Mouse (Mus musculus): Measurements from ENCODE around the gene 4930402K13Rik.
"Not testable (repeated sequence)": the region's sequence is repeated elsewhere in the genome, so short reads cannot be mapped to it uniquely, and the experiment has no call there.

4930402K13Rik gene

DNA sequence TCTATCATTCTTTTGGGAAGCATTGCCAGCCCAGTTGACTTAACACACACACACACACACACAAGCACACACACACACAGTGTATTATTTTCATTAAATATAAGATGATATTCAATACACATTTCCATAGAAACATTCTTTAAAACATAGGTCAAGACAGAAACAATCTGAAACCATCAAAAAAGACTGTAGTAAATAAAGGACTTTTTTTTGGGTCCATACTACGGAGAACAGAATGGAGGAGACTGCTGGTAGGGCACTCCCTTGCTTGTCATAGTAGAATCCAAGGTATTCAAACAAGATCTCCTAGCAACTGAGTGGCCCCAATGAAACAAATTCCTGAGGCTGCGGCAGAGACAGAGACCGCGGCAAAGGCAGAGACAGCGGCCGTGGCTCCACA lies at the start of gene 4930402K13Rik:
Gene 4930402K13Rik, plus strand, starts transcription at position 301 of the 400 bp plus-strand sequence.
- no peak for DNase-seq (ENCODE audit: low spot score in 2 of 2)

DNA sequence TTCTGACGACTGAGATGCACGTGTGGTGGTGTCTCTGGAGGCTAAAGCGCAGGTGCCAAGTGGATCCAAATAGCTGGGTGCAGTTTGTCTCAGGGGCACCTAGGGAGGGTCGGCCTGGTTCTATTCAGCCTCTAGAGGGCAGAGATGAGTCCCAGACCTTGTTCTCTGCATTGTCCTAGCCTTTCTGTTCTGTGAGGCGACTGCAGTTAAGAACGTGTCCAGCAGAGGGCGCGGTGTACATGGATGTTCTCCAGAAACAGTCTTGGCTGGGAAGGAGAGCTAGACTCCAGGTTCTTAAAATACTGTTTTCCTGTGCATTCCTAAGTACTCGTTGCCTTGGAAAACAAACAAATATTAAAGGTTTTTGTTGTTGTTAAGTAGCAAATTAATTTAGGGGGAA lies 43.4 kb upstream of the 4930402K13Rik start:
- DNase-seq (ENCODE audit: low spot score in 2 of 2) = peak; percentile 81 to 97

DNA sequence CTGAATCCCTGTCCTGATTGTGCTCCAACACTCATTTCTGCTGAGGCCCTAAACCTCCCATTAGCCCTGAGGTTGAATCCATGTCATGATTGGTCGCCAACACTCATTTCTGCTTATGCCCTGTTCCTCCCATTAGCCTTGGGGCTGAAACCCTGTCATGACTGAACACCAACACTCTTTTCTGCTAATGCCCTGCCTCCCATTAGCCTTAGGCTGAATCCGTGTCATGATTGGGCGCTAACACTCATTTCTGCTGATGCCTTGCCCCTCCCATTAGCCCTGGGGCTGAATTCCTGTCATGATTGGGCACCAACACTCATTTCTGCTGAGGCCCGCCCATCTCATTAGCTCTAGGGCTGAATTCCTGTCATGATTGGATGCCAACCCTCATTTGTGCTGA lies 42.3 kb upstream of the 4930402K13Rik start:
- no peak for DNase-seq (ENCODE audit: low spot score in 2 of 2)

DNA sequence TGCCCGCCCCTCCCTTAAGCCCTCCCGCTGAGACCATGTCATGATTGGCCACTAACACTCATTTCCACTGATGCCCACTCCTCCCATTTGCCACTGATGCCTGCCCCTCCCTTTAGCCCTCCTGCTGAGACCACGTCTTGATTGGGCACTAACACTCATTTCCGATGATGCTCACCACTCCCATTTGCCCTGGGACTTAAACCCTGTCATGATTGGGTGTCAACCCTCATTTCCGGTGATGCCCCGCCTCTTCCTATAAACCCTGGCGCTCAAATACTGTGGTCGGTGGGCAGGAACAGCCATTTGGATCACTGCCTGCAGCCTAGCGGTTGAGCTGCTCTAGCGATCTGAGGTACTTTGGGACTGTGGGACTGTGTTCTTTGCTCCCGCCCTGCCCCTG lies 41.6 kb upstream of the 4930402K13Rik start, which contains the start of gene Fthl17f:
Gene Fthl17f, plus strand, starts transcription at position 301 of the 400 bp plus-strand sequence.
- not testable (repeated sequence) for DNase-seq (ENCODE audit: low spot score in 2 of 2)

DNA sequence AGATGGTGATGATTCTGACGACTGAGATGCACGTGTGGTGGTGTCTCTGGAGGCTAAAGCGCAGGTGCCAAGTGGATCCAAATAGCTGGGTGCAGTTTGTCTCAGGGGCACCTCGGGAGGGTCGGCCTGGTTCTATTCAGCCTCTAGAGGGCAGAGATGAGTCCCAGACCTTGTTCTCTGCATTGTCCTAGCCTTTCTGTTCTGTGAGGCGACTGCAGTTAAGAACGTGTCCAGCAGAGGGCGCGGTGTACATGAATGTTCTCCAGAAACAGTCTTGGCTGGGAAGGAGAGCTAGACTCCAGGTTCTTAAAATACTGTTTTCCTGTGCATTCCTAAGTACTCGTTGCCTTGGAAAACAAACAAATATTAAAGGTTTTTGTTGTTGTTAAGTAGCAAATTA lies 26.7 kb upstream of the 4930402K13Rik start:
- peak; percentile 59 to 88 for DNase-seq (ENCODE audit: low spot score in 2 of 2)

DNA sequence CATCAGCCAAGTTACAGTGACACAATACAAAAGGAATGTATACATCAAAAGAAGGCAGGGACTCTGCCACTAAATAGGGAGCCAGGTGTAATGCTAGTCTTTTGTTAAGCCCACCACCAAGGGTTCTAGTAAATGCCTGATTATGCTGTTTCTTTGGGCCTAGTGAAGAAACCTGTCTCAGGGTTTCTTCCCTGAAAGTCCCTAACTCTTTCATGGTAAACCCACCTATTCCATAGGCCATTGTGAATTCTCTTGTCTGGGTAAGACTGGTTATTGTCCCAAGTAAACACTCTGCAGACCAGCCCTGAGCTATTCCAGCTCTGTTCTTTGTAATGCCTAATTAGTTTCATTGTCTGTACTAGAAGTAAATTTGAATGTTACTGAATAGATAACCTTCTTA lies 9.3 kb upstream of the 4930402K13Rik start:
- not testable (repeated sequence) for DNase-seq (ENCODE audit: low spot score in 2 of 2)

DNA sequence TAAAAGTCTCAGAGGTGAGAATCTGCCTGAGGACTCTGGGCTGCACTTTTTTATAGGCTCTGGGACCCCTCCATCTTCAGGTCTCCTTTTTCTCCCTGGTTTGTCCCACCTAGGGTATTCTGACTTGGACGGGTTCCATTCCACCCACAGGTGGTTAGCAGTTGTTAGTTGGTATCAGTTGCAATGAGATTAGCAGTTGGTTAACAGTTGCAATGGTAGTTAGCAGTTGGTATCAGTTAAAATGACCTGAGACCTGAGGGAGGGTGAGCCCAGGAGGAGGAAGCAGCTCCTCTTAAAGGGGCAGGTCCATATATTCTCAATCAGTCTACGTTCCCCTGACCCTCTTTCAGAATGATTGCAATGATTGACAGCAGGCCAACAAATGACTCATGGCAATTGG lies 6.0 kb downstream of the 4930402K13Rik start:
- DNase-seq (ENCODE audit: low spot score in 2 of 2) = no peak

DNA sequence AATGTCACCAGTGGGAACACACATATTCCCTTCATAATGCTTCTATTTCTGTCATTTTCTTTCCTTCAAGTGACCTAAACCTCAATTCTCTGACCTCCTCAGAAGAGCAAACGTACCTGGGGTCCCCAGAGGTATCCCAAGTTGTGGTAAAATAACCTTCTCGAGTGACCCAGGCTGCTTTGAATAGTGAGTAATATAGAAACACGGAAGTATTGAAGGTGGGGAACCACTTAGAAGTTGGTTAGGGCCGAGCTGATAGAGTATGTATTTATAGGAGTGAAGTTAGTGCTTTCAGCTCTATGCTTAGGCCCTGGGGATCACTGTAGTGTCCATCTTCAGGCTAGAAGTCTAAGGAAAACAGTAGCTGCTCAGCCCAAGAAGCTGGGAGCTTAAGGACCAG lies 20.6 kb downstream of the 4930402K13Rik start:
- DNase-seq (ENCODE audit: low spot score in 2 of 2) = no peak

DNA sequence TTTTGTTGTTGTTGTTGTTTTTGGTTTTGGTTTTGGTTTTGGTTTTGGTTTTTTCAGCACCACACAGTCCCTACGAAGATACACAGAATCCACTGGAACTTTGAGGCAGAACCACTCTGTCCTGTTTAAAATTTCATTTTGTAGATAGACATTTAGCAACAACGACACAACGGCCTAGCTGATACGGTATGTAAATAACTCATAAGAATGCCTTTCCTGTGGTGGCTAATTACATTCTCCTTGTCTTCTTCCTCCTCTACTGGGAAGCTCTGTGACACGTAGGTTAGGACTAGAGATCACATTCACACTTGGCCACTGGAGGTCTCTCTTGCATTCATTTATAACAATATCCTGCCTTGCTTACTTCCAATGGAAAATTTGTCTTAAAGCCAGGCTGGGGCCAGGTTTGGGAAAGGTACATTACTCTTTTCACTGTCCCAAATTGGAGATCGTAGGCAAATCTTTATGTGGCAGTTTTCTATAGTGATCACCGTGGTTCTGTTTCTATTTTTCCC lies 24.0 kb downstream of the 4930402K13Rik start:
- DNase-seq (ENCODE audit: low spot score in 2 of 2) = peak; percentile 37 to 39

DNA sequence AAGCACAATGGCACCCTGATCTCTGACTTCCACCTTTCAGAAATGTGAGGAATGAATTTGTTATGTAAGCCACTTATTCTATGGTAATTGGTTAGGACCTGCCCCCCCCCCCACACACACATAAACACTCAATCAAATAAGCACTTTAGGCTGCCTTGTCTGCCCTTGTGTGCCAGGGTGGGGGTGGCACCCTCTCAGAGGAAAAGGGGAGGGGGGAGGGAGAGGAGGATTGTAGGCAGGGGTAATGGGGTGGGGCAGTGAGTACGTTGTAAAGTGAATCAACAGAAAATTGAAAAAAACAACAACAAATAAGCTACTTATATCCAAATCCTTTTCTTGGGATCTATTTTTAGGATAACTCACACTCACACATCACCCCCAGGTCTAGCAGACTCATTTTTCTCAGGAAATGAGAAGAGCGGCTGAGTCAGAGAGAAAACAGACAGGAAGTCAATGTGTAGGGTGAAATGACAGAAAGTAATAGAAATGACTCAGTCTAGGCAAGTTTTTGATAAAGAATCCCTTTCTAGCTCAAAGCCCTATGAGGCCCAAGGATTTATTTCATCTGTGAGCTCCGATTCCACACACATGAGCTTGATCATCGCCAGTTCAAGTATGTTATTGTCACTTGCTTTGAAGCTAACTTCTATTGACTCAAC lies 35.1 kb downstream of the 4930402K13Rik start:
- no peak for DNase-seq (ENCODE audit: low spot score in 2 of 2)

DNA sequence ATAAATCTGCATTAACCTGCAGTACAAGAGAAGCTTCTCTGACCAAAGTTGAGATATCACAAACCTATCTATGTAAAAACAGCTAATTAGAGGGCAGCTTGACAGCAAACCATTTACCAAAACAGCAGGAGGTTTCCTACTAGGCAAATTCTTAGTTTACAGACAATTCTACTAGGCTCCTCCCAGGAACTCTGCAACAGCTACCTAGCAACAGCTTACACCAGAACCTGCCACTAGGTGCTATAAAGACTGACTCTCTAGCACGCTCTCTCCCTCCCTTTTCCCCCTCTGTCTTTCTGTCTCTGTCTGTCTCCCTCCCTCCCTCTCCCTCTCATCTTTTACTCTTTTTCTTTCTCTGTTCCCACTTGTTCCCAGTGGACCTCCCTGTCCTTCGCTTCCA lies 38.3 kb downstream of the 4930402K13Rik start:
- no peak for DNase-seq (ENCODE audit: low spot score in 2 of 2)
